Mouse (Mus musculus) small intestine, adult 2 months (tissue): ENCODE results near the gene Gm37240.

Experiments
- CTCF ChIP-seq: fragments of 200-500 bp; IDR thresholded peaks from 2 replicates; pipeline ENCODE4 v1.5.1; 2012; ENCODE audit warnings: low read depth, mild to moderate bottlenecking, control low read depth, inconsistent platforms, low read length, moderate library complexity, mixed read lengths; ENCODE audit not compliant: insufficient replicate concordance, insufficient read length; ENCODE audit errors: extremely low read depth
- POLR2A ChIP-seq: fragments of 200-500 bp; IDR thresholded peaks from 2 replicates; pipeline ENCODE4 v1.6.1; 2012; ENCODE audit warnings: low read depth, mild to moderate bottlenecking, control low read depth, inconsistent platforms, low read length, moderate library complexity

- no peak for TF ChIP-seq CTCF
- no peak for TF ChIP-seq POLR2A
Measured at GRCm38 (mm10) chr3:84837984-84838383, 1049.3 kb downstream of the Gm37240 start.
